Mouse (Mus musculus) NIH3T3 (cell line): ENCODE data around the gene Fh1.
A peak's percentile ranks its signal among the peaks of the same experiment; 100 is the strongest.

ENCODE experiments used
- DNase-seq: peaks from one replicate; pipeline ENCODE4 v3.0.0-alpha.2; 2012; ENCODE audit warnings: low read depth

Gene Fh1

DNA sequence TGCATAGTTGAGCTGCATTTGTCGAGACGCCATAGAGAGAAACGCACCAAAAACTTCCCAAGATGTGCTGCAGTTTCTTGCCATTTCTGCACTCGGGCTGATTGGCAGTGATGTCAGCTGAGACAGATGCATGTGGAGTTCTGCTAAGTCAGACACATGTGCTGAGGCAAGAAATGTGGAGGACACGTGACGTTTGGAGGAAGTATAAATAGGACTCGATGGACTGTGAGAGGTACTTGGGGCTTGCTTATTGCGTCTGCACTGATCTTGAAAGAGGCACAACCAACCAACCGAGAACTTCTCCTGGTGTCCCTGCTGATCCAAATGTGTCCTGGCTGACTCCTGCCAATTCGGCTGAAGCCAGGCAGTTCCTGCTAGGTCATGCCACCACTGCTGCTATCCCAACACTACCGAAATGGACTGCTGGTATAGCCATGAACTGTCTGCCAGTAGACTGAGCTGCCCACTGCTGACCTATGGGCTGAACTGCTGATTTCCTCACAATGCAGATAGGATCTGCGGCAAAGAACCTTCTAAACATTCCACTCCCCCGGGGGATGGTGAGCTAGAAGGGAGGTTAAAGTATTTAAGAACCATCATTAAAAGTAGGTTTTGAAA, 5.5 kb downstream of the Fh1 start, which contains the start of gene Kmo:
Kmo (plus strand) TSS at position 568 of the 618 bp plus-strand sequence.
- no peak for DNase-seq

DNA sequence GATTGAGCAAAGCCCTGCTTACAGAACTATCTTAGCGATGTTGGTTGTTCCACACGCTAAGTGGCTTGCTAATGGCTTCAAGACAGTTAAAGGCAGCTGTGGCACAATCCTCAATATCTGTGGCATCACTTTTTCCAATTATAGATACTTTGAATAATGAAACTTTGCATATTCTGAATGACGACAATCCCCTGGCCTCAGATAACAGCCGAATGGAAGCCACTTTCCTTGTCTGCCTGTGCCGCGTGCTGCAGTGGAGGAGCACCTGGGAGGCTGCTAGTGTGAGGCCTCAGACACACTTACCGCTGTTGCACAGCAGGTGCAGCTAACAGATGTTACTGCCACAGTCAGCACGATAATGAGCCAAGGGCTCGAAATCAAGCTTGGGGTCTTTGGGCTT, 10.4 kb downstream of the Fh1 start:
- no peak for DNase-seq

DNA sequence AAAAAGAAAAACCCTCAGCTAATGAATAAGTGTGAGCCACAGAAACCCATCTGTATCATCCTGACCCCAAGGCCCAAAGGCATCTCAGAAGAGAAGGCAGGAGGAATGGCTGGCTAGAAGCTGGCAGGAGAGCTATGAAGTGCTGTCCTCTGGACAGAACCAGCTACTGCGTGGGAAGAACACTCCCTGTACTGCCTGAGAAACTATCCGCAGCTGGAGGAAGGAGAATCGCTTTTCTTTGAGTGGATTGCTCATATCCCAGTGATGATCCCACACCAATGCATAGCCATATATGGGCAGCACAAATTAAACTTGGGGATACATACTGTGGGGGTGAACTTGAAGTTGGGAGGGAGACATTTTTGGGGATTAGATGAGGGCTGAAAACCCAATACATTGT, 16.7 kb downstream of the Fh1 start:
- no peak for DNase-seq

- DNase-seq, result no peak
Observed at GRCm38 (mm10) chr1:175607838-175608585, 17.4 kb downstream of the Fh1 start.

DNA sequence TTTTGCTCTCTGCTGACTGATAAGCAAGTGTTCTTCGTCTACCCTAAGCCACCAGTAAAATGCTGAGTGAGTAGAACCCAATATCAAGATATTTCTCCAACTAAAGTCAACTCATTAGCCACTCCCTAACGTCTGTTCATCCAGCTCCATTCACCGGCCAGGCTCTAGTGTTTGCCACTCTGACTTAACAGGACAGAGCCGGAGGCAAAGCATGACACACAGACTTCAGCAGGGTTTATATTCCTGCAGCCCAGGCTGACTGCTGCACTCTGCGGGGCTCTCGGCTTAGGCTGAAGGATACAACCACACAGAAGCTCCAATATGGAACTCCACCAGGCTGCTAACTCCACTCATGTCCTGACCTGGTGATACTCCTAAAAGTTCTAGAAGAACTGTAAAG, 18.1 kb downstream of the Fh1 start:
- DNase-seq, result no peak

GRCm38 (mm10) chr1:175603390-175603789, 22.0 kb downstream of the Fh1 start:
- peak; percentile 17 for DNase-seq

DNA sequence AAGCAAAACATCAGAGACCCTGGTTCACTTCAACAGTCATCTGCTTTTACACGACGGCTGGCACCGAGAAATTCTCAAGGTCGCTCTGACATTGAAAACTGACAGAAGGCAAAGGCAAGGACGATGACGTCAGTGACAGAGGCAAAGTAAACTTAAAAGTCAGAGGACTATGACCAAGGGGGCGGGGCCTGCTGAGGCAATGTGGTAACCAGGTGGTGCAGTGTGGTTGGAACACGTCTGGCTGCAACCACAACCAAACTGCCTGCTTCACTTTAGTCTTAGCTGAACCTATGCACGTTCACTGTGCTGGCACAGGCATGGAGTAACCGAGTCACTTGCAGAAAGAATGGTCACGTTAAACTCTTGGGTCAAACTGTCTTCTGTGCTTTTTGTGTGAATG, 23.2 kb downstream of the Fh1 start:
- no peak for DNase-seq

- DNase-seq, result no peak
Observed at GRCm38 (mm10) chr1:175592832-175593231, 32.6 kb downstream of the Fh1 start.

DNA sequence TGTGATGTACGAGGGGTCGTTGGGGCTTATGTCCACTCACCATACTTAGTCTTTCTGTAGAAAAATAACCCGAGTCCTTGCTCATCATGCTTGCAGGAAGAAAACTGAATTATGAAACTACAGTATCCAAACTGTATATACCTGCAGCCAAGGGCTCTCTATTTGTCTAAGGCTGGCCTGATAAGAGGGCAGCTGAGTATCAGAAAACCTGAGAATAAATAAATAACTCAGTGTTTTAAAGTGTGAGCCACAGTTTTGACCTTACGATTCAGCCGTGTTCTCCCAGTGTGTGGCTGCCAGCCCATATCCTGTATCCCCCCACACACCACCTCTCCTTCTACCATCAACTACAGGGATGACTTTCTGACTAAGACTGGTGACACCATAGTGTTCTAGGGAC, 38.8 kb downstream of the Fh1 start:
- no peak for DNase-seq

- no peak for DNase-seq
Observed at GRCm38 (mm10) chr1:175585267-175585666, 40.2 kb downstream of the Fh1 start.

DNA sequence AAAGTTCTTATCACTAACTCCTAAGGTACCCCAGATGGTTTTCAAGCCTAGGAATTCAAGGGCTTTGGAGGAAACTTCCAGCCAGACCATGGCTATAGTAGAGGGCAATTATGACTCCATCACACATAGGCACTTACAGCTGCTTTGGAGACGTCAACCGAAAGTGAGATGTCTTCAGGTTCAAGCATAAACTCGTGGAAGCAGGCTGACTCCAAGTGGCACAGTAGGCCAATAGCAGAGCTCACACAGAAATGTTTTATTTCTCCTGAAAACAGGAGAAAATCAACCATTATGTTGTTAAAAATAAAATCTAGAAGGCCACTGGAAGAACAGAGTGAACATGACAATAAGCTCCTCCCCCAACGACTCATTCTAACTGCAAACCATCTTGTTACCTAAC, 42.6 kb downstream of the Fh1 start:
- DNase-seq, result no peak

GRCm38 (mm10) chr1:175580346-175580745, 45.1 kb downstream of the Fh1 start:
- DNase-seq, result no peak

GRCm38 (mm10) chr1:175579598-175580235, 45.7 kb downstream of the Fh1 start:
- no peak for DNase-seq

DNA sequence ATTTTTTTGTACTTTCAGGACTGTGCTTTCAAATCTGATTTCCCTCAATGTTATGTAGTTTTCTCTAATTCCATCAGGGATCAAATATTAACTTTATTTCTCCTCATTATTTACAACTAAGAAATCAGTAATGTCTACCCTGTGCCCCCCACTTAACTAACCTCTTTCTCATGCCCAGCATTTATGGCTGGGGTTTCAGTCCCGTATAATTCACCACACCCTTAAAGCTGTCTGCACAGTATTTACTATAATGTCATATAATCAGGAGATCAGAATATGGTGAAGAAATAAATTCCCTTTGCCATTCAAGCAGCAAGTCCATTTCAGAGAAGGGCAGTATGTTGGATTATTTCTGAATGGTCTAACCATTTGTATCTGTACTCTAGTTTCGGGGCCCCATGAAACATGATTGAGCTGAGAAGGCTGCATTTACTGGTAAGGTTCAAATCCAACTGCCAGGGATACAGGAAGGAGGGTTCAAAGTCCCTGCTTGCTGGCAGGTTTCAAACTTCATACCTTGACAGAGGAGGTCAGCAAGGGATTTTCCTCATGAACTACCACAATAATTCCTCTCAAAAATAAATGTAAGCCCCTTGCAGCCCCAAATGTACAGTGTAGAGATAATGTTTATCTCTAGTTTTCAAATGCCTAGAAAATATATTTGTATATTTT, 46.9 kb downstream of the Fh1 start:
- no peak for DNase-seq

- DNase-seq, result no peak
Observed at GRCm38 (mm10) chr1:175574129-175574528, 51.3 kb downstream of the Fh1 start.

DNA sequence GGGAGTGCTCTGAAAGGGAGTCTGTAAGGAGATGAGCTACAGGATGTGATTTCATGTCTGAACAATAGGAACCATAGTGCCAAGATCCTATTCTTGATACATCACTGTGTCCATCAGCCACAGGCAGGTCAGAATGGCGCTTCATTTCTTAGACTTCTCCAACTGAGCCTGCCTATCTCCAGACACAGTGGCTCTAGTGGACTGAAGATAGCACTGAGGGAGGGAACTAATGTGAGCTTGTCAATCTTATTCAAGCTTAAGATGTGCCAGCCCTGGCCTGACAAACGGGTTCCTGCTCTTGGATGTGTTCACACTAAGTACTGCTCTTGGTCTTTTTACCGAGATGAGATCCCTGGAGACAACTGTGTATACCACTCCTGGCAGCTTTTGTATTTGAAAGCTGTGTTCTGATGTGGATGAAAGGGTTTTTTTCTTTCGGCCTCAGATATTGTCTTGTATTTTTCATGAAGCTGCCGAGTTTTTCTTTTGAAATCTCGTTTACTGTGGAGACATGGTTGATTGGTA, 59.8 kb downstream of the Fh1 start:
- DNase-seq, result no peak

DNA sequence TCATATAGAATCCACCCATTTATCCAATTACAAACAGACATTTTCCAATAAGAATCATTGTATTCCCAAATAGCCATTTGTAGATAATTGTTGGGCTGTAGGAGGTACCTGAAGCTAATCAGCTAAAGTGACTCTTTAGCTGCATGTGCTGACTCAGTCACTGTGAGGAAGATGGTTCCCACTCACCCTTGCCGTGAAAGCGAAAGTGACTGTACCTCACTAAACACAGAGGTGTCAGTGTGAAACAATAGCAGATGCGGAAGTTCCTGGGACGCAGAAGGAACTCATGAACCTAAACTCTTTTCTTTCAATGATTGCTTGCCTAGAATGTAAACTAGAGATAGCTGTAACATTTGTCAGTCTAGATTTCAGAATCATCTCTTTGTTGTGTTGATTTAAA, 61.1 kb downstream of the Fh1 start:
- DNase-seq, result no peak

DNA sequence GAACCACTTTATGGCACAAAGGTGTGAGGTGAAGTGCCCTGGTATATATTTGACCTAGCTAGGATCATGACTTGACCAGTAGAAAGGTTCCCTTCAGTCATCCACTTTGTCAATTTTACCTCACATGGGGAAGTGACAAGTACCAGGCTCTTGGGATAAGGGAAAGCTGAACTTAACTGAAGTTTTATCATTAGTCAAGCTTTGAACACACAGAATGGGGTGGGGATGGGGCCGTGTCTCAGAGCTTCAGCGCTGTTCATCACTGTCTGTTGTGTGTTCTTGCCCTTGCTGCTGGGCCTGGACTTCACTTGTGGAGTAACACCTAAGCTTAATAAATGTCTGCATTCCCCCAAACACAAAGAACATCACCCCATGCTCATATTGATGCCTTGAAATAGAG, 63.1 kb downstream of the Fh1 start:
- no peak for DNase-seq

DNA sequence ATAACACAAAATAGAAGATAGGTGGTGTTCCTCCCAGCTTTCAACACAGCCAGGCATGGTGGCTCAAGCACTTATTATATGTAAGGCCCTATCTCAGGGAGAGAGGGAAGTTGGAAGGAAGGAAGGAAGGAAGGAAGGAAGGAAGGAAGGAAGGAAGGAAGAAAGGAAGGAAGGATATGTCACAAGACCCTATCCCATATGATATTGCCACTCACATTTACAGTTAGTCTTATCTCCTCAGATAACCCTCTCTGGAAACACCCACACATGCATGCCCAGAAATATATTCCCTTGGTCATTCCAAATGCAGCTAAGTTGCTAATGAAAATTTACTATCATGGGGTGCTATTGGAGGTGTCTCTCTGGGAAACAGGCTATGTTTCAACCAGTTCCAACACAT, 63.6 kb downstream of the Fh1 start:
- no peak for DNase-seq

GRCm38 (mm10) chr1:175554641-175555040, 70.8 kb downstream of the Fh1 start:
- no peak for DNase-seq

- no peak for DNase-seq
Observed at GRCm38 (mm10) chr1:175552474-175552873, 73.0 kb downstream of the Fh1 start.

DNA sequence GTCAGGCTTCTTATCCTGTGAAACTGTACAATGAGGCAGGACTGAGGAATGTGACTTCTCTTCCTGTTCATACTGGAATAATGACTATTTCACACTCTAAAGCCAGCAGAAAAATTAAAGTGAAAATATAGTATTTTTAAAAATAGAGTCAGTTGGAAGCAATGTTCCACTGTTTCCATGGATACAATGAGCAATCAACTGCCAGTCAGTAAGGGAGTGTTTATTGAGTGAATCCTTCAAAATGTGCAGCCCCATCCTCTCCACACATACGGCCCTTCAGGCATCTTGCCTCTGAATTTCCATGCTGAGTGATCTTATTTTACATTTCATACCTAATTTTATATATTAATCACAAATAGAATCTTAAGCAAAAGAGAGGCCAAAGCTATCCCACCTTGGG, 74.8 kb downstream of the Fh1 start:
- DNase-seq, result no peak
